Mouse (Mus musculus) C2C12 (cell line): Measurements from ENCODE around the gene Mocs1. TPM values are rescaled to one million over a fixed set of nuclear protein-coding genes. Genes with fewer than 3 reads are reported as not detected.

Experiments used
- H3K27me3 ChIP-seq: one replicate; pipeline ENCODE4 v1.6.1; 2011; ENCODE audit not compliant: control insufficient read depth, insufficient read depth, insufficient read length
- H3K36me3 ChIP-seq: one replicate; pipeline ENCODE4 v1.6.1; 2011; ENCODE audit not compliant: control insufficient read depth, insufficient read depth
- H3K4me3 ChIP-seq: one replicate; pipeline ENCODE4 v1.5.1; 2011; ENCODE audit warnings: mild to moderate bottlenecking, control low read depth; ENCODE audit not compliant: poor library complexity, insufficient read depth, severe bottlenecking
- H3K79me2 ChIP-seq: one replicate; pipeline ENCODE4 v1.6.1; 2011; ENCODE audit not compliant: control insufficient read depth, insufficient read depth
- H3K79me3 ChIP-seq: one replicate; pipeline ENCODE4 v1.6.1; 2011; ENCODE audit warnings: low read depth, control low read depth
- H3ac ChIP-seq: one replicate; pipeline ENCODE3; 2011; ENCODE audit warnings: low read depth; ENCODE audit not compliant: control insufficient read depth, insufficient read length
- CEBPB ChIP-seq: IDR thresholded peaks from one replicate; pipeline ENCODE4 v1.6.1; 2011; ENCODE audit warnings: low read depth, mild to moderate bottlenecking, control low read depth, moderate library complexity
- CTCF ChIP-seq: IDR thresholded peaks from one replicate; pipeline ENCODE4 v1.5.1; 2011; ENCODE audit not compliant: control insufficient read depth, insufficient read depth, insufficient read length
- FOSL1 ChIP-seq: IDR thresholded peaks from one replicate; pipeline ENCODE4 v1.8.0; 2011; ENCODE audit warnings: mild to moderate bottlenecking, low read length; ENCODE audit not compliant: poor library complexity, insufficient read depth, severe bottlenecking
- MAX ChIP-seq: IDR thresholded peaks from one replicate; pipeline ENCODE4 v1.6.1; 2011; ENCODE audit warnings: mild to moderate bottlenecking, control low read depth
- MYOD1 ChIP-seq: IDR thresholded peaks from one replicate; pipeline ENCODE4 v1.6.1; 2011; ENCODE audit warnings: low read depth; ENCODE audit not compliant: control insufficient read depth, insufficient read length
- MYOG ChIP-seq: IDR thresholded peaks from one replicate; pipeline ENCODE4 v1.6.1; 2011; ENCODE audit not compliant: control insufficient read depth, insufficient read length; ENCODE audit errors: extremely low read depth
- USF1 ChIP-seq: IDR thresholded peaks from one replicate; pipeline ENCODE4 v1.6.1; 2011; ENCODE audit warnings: low read depth, mild to moderate bottlenecking, control low read depth, moderate library complexity
- long read RNA-seq, 2 experiments: library from polyadenylated mRNA; unstranded; transcript quantifications; one replicate each; pipeline ENCODE4 v2.0.0; 2019 to 2020
- polyA plus RNA-seq: library from polyadenylated mRNA; unstranded; fragments of >200 nt; fragmentation: generic; extraction: Trizol; gene quantifications from one replicate; pipeline ENCODE4 v1.2.1, GENCODE M21; 2012; ENCODE audit warnings: missing spikeins

The Mocs1 gene
- 13.7 TPM for polyA plus RNA-seq
- long read RNA-seq, experiment 1, result 0 reads
- long read RNA-seq, experiment 2, partial matches to known transcripts, result 0 of 3 reads
- long read RNA-seq, experiment 2, other reads (novel, unspliced or antisense), result 3 of 3 reads

DNA sequence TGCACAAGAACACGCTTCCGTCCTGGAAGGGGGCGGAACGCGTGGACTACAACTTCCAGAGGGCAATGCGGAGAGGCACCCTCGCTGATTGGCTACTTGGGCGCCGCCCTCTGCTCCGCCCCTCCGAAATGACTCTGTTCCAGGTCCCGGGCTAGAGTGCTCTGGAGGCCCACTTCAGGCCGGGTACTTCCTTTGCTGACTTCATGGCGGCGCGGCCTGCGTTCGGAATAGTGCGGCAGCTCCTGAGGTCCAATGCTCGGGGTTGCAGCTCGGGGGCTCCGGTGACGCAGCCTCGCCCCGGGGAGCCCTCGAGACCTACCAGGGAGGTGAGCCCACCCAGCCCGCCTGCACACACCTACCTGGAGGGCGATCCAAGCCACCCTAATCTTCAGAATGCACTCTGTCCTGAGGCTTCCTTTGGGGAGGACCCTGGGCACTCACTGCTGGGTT, at the start of gene Mocs1:
Mocs1 (plus strand) TSS at position 124 of the 450 bp plus-strand sequence.
- Histone ChIP-seq H3K79me3 (peaks cover 5% of the 10 kb centered on the region), H3K27me3 (no peaks in the 10 kb centered on the region), H3ac (peak within 1 kb of the TSS; percentile 69), H3K36me3 (peaks cover 2% of the 10 kb centered on the region), H3K79me2 (peaks cover 21% of the 10 kb centered on the region), H3K4me3 (peak within 1 kb of the TSS; percentile 69)
- TF ChIP-seq MYOD1 (no peak), MYOG (no peak), USF1 (no peak), CTCF (no peak), FOSL1 (no peak), CEBPB (no peak), MAX (no peak)

DNA sequence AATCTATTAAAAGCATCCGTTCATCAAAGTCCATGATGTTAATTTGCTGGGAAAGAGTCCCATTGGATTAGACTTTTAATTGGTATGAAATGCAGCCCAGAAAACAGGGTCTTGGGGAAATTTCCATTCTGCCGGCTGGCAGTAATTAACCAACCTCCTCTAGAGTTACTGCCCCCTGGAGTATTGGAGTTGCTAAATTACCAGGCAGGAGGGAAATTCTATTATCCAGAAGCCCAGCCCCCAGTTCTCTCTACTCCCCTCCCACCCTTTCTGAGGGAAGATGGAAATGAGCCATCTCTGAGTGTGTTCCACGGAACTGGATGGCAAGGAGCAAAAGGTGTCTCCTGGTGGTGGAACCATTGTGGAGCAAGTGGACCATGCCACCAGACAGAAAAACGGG, 48.5 kb upstream of the Mocs1 start:
- H3K36me3 ChIP-seq, result no peaks in the 10 kb centered on the region
- TF ChIP-seq MYOD1 (no peak), MYOG (no peak), CEBPB (no peak), CTCF (no peak), USF1 (no peak), FOSL1 (no peak), MAX (no peak)
- no peak overlapping the region for H3K4me3 ChIP-seq
- H3K79me2 ChIP-seq, result no peaks in the 10 kb centered on the region
- no peaks in the 10 kb centered on the region for H3K79me3 ChIP-seq
- H3K27me3 ChIP-seq, result peaks cover 11% of the 10 kb centered on the region
- H3ac ChIP-seq, result no peak overlapping the region

DNA sequence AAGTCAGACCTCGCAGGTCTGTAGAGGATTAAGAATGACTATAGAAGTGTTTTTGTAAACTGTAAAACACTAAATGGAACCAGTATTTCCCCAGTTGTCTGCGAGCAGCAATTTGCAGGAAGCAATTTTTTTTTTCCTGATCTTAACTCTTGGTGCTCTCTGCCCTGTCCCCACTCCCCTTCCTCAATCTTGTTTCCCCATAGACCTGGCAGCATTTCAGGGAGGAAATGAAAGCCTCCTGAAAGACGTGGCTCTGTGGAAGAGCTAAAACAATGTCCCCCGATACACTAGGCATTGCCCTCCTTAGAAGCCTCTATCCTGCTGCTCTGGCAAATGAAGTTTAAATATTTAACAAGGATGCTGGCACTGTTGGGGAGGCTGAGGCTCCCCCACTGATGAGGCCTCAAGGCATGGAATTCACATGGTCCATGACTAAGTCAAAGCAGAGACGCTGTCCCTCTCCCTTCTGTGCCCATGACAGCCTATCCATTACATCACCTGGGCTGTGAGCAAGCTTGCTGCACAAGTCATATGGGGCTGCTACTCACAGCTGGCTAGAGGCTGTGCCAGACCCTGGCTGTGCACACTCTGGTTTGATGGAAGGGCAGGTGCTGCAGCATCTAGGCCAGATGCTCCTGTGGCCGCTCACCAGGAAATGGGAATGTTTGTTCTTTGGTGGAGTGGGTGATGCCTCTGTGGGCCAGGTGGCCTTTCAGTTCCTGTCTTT, 43.8 kb upstream of the Mocs1 start:
- Histone ChIP-seq H3ac (no peak overlapping the region), H3K36me3 (no peaks in the 10 kb centered on the region), H3K27me3 (peaks cover 12% of the 10 kb centered on the region), H3K79me2 (no peaks in the 10 kb centered on the region), H3K79me3 (no peaks in the 10 kb centered on the region), H3K4me3 (no peak overlapping the region)
- TF ChIP-seq FOSL1 (no peak), MAX (no peak), USF1 (no peak), CEBPB (no peak), MYOG (no peak), CTCF (no peak), MYOD1 (no peak)

DNA sequence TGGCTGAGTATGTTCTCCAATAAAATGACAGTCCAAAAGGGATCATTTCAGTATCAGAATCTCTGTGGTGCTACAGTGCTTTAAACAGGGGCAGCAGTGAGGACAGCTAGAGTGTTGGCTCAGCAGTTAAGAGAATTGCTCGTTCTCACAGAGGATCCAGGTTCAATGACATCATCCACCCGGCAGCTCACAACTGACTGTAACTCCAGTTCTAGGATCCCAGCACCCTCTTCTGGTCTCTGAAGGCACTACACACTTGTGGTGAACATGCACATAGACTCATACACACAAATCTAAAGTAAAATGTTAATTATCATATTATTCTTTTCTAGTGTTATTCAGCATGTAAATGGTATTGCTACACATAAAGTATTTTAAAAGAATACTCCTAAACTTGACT, 40.4 kb upstream of the Mocs1 start:
- Histone ChIP-seq H3K79me3 (no peaks in the 10 kb centered on the region), H3K27me3 (peaks cover 10% of the 10 kb centered on the region), H3K4me3 (no peak overlapping the region), H3ac (no peak overlapping the region), H3K79me2 (no peaks in the 10 kb centered on the region), H3K36me3 (no peaks in the 10 kb centered on the region)
- TF ChIP-seq CTCF, result no peak
- TF ChIP-seq CEBPB, result no peak
- no peak for TF ChIP-seq USF1
- no peak for TF ChIP-seq MYOG
- no peak for TF ChIP-seq MAX
- no peak for TF ChIP-seq MYOD1
- TF ChIP-seq FOSL1, result no peak

DNA sequence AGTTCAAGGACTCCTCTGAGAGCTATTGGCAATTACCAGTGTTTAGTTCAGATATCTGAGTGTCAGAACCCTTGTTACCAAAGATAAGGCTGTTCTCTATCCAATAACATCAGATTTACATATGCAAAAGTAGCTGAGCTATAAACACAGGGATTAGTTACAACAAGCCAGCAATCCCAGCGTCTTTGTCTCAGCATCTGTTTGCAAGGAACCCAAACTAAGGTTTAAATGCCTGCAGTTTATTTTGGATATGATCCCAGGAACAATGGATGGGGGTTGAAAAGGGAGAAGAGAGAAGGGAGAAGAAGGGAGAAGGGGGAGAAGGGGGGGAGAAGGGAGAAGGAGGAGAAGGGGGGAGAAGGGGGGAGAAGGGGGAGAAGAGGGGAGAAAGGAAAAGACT, 35.4 kb upstream of the Mocs1 start:
- Histone ChIP-seq H3K36me3 (no peaks in the 10 kb centered on the region), H3K27me3 (no peaks in the 10 kb centered on the region), H3K4me3 (no peak overlapping the region), H3ac (no peak overlapping the region), H3K79me3 (no peaks in the 10 kb centered on the region), H3K79me2 (no peaks in the 10 kb centered on the region)
- no peak for TF ChIP-seq CEBPB

DNA sequence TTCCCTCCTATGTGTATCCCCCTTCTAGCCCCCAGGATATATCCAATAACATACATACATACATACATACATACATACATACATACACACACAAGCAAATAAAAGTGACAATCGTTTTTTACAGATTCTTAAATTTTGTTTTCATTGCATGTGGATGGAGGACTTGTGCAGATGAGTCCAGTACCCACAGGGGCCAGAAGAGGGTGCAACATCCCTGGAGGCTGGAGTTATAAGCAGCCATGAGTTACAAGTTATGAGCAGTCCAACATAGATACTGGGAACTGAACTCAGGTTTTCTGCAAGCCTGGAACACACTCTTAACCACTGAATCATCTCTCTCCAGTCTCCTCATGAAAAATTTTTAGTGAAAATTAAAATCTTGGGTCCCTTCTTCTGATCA, 33.3 kb upstream of the Mocs1 start:
- Histone ChIP-seq H3K4me3 (no peak overlapping the region), H3K27me3 (no peaks in the 10 kb centered on the region), H3K79me2 (no peaks in the 10 kb centered on the region), H3ac (no peak overlapping the region), H3K79me3 (no peaks in the 10 kb centered on the region), H3K36me3 (no peaks in the 10 kb centered on the region)
- TF ChIP-seq MYOG, result no peak
- no peak for TF ChIP-seq USF1
- TF ChIP-seq MYOD1, result no peak
- no peak for TF ChIP-seq CTCF
